Mouse (Mus musculus) small intestine, adult 2 months (tissue): ENCODE measurements around the gene Bscl2. TPM values are rescaled to one million over a fixed set of nuclear protein-coding genes. Genes with fewer than 3 reads are reported as not detected.

ENCODE experiments used
- H3K27ac ChIP-seq: fragments of 200-500 bp; 2 replicates; pipeline ENCODE4 v1.5.1; 2012; ENCODE audit warnings: low read depth, low read length, control low read depth, inconsistent platforms; ENCODE audit not compliant: insufficient read depth
- H3K27me3 ChIP-seq: fragments of 200-500 bp; 2 replicates; pipeline ENCODE4 v1.6.1; 2012; ENCODE audit warnings: mild to moderate bottlenecking, moderate library complexity, low read length, inconsistent platforms; ENCODE audit not compliant: control insufficient read depth, insufficient read depth
- H3K36me3 ChIP-seq: fragments of 200-500 bp; 2 replicates; pipeline ENCODE4 v1.6.1; 2012; ENCODE audit warnings: mild to moderate bottlenecking, low read length, control low read depth, inconsistent platforms; ENCODE audit not compliant: control insufficient read depth, insufficient read depth
- H3K4me1 ChIP-seq: fragments of 200-500 bp; 2 replicates; pipeline ENCODE4 v1.6.1; 2012; ENCODE audit warnings: low read length, inconsistent platforms, mixed read lengths; ENCODE audit not compliant: control insufficient read depth, insufficient read depth, insufficient read length
- H3K4me3 ChIP-seq: fragments of 200-500 bp; 2 replicates; pipeline ENCODE4 v1.5.1; 2012; ENCODE audit warnings: low read depth, mild to moderate bottlenecking, control low read depth, inconsistent platforms, low read length, moderate library complexity
- CTCF ChIP-seq: fragments of 200-500 bp; IDR thresholded peaks from 2 replicates; pipeline ENCODE4 v1.5.1; 2012; ENCODE audit warnings: low read depth, mild to moderate bottlenecking, control low read depth, inconsistent platforms, low read length, moderate library complexity, mixed read lengths; ENCODE audit not compliant: insufficient replicate concordance, insufficient read length; ENCODE audit errors: extremely low read depth
- POLR2A ChIP-seq: fragments of 200-500 bp; IDR thresholded peaks from 2 replicates; pipeline ENCODE4 v1.6.1; 2012; ENCODE audit warnings: low read depth, mild to moderate bottlenecking, control low read depth, inconsistent platforms, low read length, moderate library complexity
- WGBS: fragments of 180-500 bp; shearing (Covaris S2); methylation state at CpG from one replicate; pipeline ENCODE4 v1.1.7; 2018; 5-methylcytosine and 5-hydroxymethylcytosine counted together
- polyA plus RNA-seq: library from polyadenylated mRNA; depleted of rRNA; stranded (reverse); fragments of >200 nt; gene quantifications from 2 replicates; pipeline ENCODE4 v1.2.3, GENCODE M21; 2012

Bscl2 gene
- polyA plus RNA-seq, 1 experiment: 82.6 TPM

DNA sequence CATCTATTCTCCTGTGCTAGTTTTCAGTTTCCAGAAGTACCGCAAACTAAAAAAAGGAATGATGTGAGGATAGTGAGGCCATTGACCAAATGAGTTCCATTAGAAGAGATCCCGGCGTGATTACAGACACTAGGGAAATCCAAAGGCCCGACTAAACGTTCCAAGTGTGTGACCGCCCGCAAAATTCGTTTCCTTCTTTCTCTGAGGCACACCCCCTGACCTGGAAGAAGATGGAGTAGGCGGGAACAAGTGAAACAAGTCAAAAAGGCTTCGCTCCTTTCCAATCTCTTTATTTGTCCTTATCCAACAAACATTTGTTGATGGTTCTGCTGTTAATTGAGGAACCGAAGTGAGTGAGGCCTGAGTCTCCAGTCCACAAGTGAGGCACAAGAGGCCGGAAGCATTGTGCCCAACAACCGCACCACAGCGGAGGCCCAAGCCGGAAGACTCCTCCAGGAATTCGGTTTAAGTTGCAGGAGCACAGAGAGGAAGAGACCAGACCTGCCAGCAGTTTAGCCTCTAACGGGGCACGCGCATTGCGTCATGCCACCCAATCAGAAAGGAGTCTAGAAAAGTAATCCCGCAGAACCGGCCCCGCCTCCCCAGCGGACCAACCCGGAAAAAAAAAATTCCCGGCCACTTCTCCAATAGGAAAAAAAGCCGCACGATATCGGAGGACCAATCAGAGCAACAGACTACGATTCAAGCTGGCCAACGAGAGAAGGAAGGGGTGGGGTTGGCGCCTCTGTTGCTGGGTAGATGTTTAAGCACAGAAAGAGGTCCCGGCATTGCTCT lies 18.3 kb upstream of the Bscl2 start, which contains the start of gene Ttc9c:
TSS of gene Ttc9c (minus strand) at position 533 of the 795 bp plus-strand sequence.
- no peak for TF ChIP-seq CTCF
- TF ChIP-seq POLR2A: peak; percentile 70
- Histone ChIP-seq H3K4me1 (peaks cover 2% of the 10 kb centered on the region; the same call in 1 of the 2 replicates), H3K36me3 (peaks cover 24% of the 10 kb centered on the region), H3K4me3 (peak within 1 kb of the TSS; percentile 96), H3K27ac (peak within 1 kb of the TSS; percentile 98), H3K27me3 (no peaks in the 10 kb centered on the region)
- under 1% methylated on average over 33 of the region's 33 CpGs for WGBS

DNA sequence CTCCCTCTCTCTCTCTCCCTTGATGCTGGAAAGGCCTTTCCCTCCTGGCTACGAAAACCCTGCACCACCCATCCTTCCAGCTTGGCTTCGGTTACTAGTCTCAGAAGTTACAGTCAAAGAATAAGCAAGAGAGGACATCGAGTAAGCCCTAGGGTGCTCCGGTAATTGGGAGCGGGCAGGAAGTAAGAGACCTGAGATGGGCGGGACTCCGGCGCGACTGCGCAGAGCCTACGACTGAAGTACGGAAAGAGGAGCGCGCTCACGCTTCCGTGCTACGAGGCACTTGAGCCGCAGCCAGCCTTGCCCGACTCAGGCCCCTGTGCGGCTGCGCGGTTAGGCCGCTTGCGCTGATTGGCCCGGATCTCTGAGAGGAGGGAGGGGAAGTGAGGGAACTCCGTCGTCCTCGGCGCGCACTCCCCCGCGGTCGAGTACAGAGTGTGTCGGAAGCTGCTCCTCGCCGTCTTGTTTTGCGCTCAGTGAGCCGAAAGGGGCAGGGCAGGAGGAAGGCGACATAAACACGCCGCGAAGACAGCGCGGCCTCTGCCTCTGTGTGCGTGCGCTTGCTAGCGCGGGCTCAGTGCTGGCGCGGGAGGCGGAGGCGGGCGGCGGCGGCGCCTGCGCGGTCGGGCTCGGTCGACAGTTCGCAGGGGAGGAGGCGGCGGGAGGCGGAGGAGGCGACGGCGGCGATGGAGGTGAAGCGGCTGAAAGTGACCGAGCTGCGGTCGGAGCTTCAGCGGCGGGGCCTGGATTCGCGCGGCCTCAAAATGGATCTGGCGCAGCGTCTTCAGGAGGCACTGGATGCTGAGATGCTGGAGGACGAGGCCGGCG lies 17.5 kb upstream of the Bscl2 start, which contains the start of gene Hnrnpul2:
TSS of gene Hnrnpul2 (plus strand) at position 415 of the 828 bp plus-strand sequence.
- peaks cover 2% of the 10 kb centered on the region; the same call in 1 of the 2 replicates for H3K4me1 ChIP-seq
- peaks cover 26% of the 10 kb centered on the region for H3K36me3 ChIP-seq
- peak; percentile 95 for TF ChIP-seq POLR2A
- no peak for TF ChIP-seq CTCF
- no peaks in the 10 kb centered on the region for H3K27me3 ChIP-seq
- peak within 1 kb of the TSS; percentile 98 for H3K27ac ChIP-seq
- WGBS: under 1% methylated on average over 82 of the region's 83 CpGs
- peak within 1 kb of the TSS; percentile 96 for H3K4me3 ChIP-seq

DNA sequence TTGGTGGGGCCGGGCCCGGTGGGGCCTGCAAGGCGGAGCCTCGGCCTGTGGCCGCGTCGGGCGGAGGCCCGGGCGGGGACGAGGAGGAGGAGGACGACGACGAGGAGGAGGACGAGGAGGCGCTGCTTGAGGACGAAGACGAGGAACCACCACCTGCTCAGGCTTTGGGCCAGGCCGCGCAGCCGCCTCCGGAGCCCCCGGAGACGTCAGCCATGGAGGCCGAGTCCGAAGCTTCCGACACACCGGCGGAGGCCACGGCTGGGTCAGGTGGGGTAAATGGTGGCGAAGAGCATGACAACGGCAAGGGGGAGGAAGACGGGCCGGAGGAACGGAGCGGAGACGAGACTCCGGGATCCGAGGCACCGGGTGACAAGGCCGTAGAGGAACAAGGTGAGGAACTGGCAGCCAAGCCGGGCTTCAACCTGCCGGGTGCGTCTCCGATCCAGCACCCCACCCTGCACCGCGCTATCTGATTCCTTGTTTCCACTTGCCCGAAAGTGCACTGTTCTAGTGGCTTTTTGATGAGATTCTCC lies 16.8 kb upstream of the Bscl2 start:
- WGBS: under 1% methylated on average over 48 of the region's 48 CpGs
- peaks cover 2% of the 10 kb centered on the region; the same call in 1 of the 2 replicates for H3K4me1 ChIP-seq
- peak overlapping the region; percentile 96 for H3K4me3 ChIP-seq
- H3K36me3 ChIP-seq: peaks cover 29% of the 10 kb centered on the region
- peak overlapping the region; percentile 98 for H3K27ac ChIP-seq
- no peaks in the 10 kb centered on the region for H3K27me3 ChIP-seq
- TF ChIP-seq CTCF (no peak), POLR2A (no peak)

DNA sequence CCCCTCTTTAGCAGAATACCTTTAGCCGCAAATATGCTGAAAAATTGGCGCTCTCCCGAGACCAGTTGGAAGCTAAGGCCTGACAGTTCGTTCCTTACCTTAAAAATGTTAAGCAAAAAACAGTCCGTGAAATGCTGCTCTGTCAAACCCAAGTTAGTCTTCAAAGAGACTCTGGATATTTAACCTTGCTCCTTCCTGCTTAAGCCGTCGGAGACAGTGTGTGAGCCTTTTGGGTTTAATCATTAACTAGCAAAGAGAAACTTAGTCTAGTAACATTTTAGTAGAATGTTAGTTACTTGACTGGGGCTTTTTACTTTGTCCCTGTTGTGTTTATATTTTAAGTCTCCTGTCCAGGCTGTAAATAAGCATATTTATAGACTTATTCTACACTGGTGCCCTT lies 16.1 kb upstream of the Bscl2 start:
- WGBS: under 1% methylated on average over 7 of the region's 7 CpGs
- H3K4me1 ChIP-seq: peaks cover 2% of the 10 kb centered on the region; the same call in 1 of the 2 replicates
- H3K4me3 ChIP-seq: peak overlapping the region; percentile 96
- peak overlapping the region; percentile 98 for H3K27ac ChIP-seq
- no peaks in the 10 kb centered on the region for H3K27me3 ChIP-seq
- TF ChIP-seq POLR2A (no peak), CTCF (no peak)
- peaks cover 31% of the 10 kb centered on the region for H3K36me3 ChIP-seq

DNA sequence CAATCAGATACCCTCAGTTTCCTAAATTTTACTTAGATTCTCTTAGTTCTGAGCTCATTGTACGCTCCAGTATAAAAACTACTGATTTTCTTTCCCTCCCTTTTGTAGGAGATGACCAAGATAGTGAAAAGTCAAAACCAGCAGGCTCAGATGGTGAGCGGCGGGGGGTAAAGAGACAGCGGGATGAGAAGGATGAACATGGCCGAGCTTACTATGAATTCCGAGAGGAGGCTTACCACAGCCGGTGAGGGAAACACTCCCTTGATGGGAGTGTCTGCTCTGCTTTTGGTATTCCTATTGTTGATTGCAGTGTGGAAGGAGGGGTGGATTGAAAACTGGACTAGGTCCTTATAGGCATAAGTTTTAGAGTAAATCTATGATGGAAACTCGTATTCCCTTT lies 14.6 kb upstream of the Bscl2 start:
- H3K36me3 ChIP-seq: peaks cover 39% of the 10 kb centered on the region
- WGBS: 45% methylated on average over 8 of the region's 8 CpGs
- H3K4me3 ChIP-seq: peak overlapping the region; percentile 28

DNA sequence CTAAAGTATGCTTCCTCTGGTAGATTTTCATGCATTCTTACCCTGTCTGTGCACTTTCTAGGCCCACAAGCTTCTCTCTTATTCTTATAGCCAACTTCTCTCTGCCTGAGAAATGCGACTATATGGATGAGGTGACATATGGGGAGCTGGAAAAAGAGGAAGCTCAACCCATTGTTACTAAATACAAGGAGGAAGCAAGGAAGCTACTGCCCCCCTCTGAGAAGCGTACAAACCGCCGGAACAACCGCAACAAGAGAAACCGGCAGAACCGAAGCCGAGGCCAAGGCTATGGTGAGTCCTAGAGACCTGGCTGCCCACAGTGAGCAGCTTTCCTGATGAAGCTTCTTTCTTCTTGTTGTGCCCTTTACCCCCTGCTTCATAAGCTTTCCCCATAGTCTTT lies 7.6 kb upstream of the Bscl2 start, which contains the start of gene AC129217.1:
TSS of gene AC129217.1 (plus strand) at position 114 of the 400 bp plus-strand sequence.
- Histone ChIP-seq H3K27me3 (no peaks in the 10 kb centered on the region), H3K4me3 (no peak within 1 kb of the TSS), H3K4me1 (no peaks in the 10 kb centered on the region), H3K36me3 (peaks cover 83% of the 10 kb centered on the region), H3K27ac (no peak within 1 kb of the TSS)
- no peak for TF ChIP-seq CTCF
- TF ChIP-seq POLR2A: no peak
- 86% methylated on average over 8 of the region's 8 CpGs for WGBS

More for the DNA sequence above, 14.6 kb upstream of the Bscl2 start:
- H3K27me3 ChIP-seq: no peaks in the 10 kb centered on the region
- no peak overlapping the region for H3K27ac ChIP-seq
- TF ChIP-seq POLR2A (no peak), CTCF (no peak)
- H3K4me1 ChIP-seq: peaks cover 2% of the 10 kb centered on the region; the same call in 1 of the 2 replicates
